Mouse (Mus musculus) cerebellum, postnatal 36 days (tissue): ENCODE data around the gene Kpna6.
"Not testable (repeated sequence)": the region's sequence is repeated elsewhere in the genome, so short reads cannot be mapped to it uniquely, and the experiment has no call there.

Source experiments
- DNase-seq, 2 experiments: peaks; one replicate each; pipeline ENCODE4 v3.0.0; 2021 to 2022; ENCODE audit warnings: mixed read lengths in 2 of 2

The Kpna6 gene

GRCm38 (mm10) chr4:129672083-129672877 is at the start of gene Kpna6:
Kpna6 (minus strand) TSS chr4:129672767.
- peak; percentile 95 to 98 for DNase-seq

GRCm38 (mm10) chr4:129716310-129716709 is 43.7 kb upstream of the Kpna6 start:
- DNase-seq, result no peak

DNA sequence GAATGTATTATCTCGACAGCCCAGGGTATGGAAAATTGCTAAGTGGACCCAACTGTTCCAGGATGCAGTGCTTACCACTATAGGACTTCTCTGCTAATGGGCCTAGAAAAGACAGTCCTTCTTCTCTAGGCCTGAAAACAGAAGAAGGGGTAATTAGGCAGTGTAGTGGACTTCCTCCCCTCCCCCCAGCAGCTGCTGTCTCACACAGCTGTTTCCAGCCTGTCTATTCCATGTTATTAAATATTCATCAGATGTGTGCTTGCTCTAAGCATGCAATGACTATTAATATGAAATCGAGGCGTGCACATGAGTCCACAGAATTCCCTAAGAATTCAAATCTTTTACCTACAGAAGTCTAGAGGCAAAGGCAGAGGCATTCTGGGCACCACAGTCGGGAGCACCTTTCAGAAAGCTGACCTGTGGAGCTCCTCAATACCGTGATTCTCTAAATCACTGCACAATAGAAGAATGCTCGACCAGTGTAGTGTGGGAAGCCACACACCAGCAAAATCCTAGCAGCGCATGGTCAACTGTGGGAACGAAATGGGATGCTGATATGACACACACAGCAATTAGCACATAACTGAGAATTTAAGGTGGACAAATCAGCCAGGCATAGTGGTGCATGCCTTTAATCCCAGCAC is 37.0 kb upstream of the Kpna6 start:
- no peak for DNase-seq

DNA sequence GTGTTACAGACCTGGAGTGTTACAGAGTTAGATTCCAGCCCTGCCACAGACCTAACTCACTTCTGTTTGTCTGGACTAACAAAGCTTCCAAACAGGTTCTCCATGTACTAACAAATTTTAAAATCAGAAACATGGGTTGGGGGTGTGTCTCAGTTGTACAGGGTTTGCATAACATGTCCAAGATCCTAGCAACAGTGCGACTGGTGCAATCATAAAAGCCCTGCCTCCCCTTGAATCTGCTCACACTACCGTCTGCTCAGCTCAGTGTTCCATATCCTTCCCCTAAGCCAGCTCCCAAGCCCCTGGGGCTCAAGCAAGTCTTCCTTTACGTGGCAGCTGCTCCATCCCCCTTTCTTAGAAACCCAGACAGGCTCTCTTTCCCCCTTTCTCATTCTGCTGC is 34.2 kb upstream of the Kpna6 start:
- DNase-seq, result no peak

DNA sequence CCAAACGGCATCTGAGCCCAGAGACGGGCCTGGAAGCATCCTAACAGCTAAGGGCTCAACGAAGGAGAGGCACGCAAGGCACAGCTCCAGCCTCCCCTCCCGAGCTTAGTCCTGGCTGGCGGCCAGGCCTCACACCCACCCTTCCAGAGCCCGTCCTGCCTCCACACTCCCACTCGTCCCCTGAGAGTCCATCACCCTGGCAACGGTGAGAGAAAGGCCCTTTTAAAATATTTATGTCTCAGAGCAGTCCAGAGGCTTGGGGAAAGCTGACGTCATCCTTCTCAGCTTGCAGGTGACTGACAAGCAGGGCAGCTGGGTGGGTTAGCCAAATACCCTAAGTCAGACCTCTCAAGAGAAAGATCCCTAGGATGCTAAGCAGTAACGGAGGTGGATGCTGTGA is 29.9 kb upstream of the Kpna6 start:
- DNase-seq, result no peak

- DNase-seq, result peak; percentile 79 to 88
Observed at GRCm38 (mm10) chr4:129701503-129702377, 29.2 kb upstream of the Kpna6 start.

GRCm38 (mm10) chr4:129700661-129701060 is 28.1 kb upstream of the Kpna6 start:
- not testable (repeated sequence) for DNase-seq

DNA sequence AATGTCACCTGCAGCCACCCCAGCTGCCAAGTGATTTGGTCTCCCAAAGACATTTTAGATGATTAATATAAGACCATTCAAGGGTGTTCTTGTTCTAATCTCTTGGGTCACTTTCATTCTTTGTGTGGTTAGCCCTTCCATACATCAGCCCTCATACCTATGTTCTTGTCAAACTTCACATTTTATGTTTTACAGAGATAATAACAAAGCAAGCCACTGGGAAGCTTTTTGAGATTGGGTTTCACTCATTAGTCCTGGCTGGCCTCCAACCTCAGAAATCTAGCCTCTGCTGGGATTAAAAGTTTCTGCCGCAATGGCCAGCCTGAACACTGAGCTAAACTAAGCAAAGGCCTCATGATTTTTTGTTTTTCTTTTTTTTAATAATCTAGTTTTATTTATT is 27.6 kb upstream of the Kpna6 start:
- no peak for DNase-seq

- no peak for DNase-seq
Observed at GRCm38 (mm10) chr4:129697191-129697590, 24.6 kb upstream of the Kpna6 start.

DNA sequence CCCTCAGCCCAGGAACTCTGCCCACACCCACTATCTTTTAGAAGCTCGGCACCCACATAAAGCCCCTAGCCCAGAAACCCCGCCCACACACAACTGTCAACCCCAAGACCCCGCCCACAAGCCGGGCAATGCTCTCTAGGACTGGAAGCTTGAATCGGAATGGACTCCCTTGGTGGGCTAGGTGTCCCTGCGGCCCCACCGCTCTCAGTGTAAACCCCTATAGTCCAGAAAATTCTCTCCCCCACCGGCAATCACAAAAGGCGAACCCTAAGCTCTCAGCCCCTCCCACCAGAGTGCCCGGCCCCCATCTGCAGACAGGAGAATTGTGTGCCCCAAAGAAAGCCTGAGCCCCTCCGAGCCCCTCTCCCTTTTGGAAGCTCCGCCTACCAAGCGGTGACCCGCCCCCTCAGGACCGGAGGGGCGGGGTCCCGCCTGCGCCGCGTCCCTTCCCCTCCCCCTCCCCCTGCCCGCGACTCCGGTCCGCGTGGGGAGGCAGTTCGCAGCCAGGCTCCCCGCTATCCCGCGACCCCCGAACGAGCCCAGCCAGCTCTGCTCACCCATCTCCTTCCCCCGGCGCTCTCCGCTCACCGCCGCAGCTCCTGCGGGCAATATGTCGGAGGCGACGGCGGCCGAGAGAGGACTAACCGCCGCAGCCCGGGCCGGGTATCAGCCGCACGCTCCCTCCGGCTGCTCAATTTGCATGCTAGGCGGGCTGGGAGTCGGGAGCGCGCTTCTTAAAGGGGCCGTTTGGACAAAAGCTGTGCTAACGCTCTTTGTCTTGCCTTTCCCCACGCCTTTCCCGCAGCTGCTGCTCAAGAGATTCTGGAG is 23.8 kb upstream of the Kpna6 start, which contains the start of gene Tmem39b:
Tmem39b (minus strand) TSS at position 681 of the 828 bp plus-strand sequence.
- peak; percentile 91 to 93 for DNase-seq

DNA sequence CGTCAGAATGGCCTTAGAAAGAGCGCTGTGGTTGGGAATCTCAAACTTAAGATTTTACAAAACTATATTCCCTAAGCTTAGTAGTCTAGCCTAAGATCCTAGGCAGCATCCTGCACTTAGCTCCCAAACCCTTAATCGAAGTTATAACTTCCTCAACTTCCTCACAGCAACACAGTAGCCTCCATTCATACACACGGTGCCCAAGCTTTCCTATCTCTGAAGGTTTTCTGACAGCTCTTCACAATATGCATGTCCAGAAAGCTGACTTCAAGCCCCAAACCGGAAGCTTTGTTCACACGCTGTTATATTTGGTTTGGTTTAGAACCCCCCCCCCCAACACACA is 23.2 kb upstream of the Kpna6 start:
- DNase-seq, result no peak

- no peak for DNase-seq
Observed at GRCm38 (mm10) chr4:129684531-129684930, 12.0 kb upstream of the Kpna6 start.

DNA sequence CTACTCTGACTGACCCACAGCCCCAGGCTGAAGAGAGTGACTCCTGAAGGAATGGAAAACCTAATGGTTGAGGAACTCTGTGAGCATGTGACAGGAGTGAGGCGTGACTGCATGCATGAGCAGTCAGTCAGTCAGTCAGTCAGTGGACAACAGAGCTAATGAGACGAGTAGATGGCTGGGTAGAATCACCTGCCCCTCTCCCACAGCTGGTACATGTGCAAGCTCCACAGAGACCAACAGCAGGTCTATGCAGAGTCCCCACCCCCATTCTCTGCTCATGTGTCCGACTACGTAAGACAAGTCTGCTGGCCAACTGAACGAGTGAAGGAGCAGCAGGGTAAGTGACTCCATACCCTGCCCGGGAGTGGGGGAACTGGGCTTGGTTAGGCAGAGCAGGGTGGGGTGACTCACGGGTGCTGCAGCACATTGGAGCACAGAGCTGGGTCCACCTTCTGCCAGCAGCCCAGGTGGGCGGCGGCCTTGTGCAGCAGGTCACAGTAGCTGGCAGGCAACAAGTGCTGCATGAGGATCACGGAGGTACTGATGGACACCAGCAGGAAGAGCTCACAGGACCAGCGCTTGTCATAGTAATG is 11.4 kb upstream of the Kpna6 start:
- no peak for DNase-seq

GRCm38 (mm10) chr4:129681837-129682236 is 9.3 kb upstream of the Kpna6 start:
- DNase-seq, result no peak

DNA sequence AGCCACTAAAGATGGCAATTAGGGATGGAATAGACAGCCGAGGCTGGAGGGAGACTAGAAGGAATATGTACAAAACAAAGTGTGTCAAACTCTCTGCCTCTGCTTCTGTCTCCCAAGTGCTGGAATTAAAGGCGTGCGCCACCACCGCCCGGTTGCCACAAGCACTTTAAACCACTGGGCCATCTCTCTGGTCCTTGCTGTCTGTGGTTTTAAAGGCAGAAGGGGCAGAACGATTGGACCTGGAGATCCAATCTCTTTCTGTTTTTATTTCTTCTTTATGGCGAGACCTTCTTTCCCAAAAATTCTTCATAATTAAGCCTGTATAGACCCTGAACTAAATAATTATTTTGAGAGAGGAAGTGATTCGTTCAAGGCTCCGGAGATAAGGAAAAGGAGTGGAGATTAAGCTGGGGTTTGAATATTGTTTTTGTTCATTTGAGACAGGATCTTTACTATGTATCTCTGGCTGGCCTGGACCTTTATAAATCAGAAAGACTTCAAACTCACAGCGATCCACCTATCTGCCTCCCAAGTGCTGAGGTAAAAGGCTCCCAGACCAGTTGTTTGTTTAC is 397 bp upstream of the Kpna6 start:
- no peak for DNase-seq

DNA sequence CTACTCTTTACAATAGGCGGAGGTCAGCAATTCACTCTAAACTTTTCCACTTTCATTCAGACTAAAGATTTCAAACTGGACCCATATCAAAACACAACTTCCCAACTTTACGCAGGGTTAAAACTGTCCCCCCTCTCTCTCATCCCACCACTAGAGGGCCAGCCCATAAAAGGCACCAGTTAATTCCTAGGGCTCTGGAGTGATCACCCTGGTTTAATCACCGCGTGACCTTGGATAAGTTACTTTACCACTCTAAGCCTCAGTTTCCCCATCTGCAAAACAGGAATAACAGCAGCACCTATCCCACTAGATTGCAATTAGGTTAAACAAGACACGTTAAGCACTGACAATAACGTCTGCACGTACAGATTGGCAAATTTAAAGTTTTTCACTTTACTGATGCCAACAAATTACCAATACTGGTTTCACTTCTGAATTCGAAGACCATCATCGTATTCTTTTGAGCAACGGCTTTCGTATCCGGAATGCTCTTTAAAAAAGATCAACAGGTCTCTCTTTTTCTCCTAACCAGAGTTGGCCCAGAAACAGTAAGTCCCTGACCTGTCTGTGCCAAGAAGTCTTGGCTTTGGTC is 980 bp downstream of the Kpna6 start:
- DNase-seq, result peak; percentile 41 to 45

GRCm38 (mm10) chr4:129662255-129662813 is 10.2 kb downstream of the Kpna6 start:
- DNase-seq, result no peak

DNA sequence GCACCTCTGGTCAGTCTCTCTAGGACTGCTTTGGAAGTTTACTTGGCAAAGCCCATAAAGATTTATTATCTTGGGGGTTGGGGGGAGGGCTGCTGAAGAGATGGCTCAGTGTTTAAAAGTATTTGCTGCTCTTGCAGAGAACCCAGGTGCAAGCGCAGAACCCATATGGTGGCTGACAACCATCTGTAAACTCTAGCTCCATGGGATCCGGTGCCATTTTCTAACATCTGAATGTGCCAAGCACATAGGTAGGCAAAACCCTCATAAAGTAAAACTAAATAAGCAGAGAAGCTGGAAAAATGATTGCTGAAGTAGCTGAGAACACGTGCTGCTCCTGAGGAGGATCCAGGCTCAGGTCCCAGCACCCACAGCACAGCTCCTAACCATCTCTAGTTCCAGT is 11.0 kb downstream of the Kpna6 start:
- no peak for DNase-seq

- no peak for DNase-seq
Observed at GRCm38 (mm10) chr4:129654770-129655169, 17.8 kb downstream of the Kpna6 start.

DNA sequence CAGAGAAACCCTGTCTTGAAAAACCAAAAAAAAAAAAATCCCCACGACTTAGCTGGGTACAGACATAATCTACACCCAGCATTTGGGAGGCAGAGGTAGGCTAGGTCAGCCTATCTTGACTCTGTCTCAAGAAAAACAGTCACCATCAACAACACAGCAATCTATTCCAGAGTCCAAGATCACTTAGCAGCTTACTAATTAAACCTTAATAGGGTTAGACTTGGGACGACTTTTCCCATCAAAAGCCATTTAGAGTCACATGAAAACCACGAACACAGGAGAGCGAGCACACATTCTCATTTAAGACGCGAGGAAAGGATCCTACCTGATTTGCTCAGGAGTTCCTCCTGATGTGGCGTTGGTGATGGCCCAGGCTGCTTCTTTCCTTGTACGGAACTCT is 22.2 kb downstream of the Kpna6 start:
- DNase-seq, result no peak

DNA sequence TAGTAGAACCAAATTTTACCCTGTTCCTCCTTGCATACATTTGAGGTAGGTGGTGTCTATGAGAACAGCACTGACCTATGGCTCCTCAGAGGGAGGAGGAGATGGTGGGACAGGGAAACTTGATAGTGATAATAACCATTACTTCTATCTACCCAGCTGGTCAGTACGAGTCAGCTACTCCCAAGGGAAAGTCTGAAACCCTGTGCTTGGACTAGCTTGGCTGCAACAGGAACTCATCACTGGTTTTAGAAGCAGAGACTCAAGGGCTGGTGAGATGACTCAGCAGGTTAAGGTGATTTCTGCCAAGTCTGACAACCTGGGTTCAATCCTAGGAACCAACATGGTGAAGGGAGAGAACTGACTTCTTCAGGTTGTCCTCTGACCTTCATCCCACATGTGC is 23.9 kb downstream of the Kpna6 start:
- DNase-seq, result no peak
